Mouse (Mus musculus) hindbrain, embryonic 10.5 days (tissue): ENCODE data around the gene Gm4871. TPM values are rescaled to one million over a fixed set of nuclear protein-coding genes. Genes with fewer than 3 reads are reported as not detected.

Source experiments
- DNase-seq: peaks from one replicate; pipeline ENCODE4 v3.0.0-alpha.2; 2017; ENCODE audit warnings: low spot score
- H3K27ac ChIP-seq: fragments of 300-500 bp; sonication (generic); 2 replicates; pipeline ENCODE4 v1.5.1; 2016; ENCODE audit warnings: mild to moderate bottlenecking, moderate library complexity
- H3K27me3 ChIP-seq: fragments of 300-500 bp; sonication (generic); 2 replicates; pipeline ENCODE4 v1.6.1; 2016; ENCODE audit warnings: mild to moderate bottlenecking; ENCODE audit not compliant: poor library complexity, insufficient read depth, severe bottlenecking
- H3K36me3 ChIP-seq: fragments of 300-500 bp; sonication (generic); 2 replicates; pipeline ENCODE4 v1.6.1; 2016; ENCODE audit warnings: mild to moderate bottlenecking, moderate library complexity
- H3K4me1 ChIP-seq: fragments of 300-500 bp; sonication (generic); replicated peaks from 2 replicates; pipeline ENCODE4 v1.6.1; 2016; ENCODE audit warnings: mild to moderate bottlenecking
- H3K4me3 ChIP-seq: fragments of 300-500 bp; sonication (generic); 2 replicates; pipeline ENCODE4 v1.5.1; 2016; ENCODE audit warnings: mild to moderate bottlenecking, moderate library complexity
- H3K9me3 ChIP-seq: fragments of 300-500 bp; sonication (generic); 2 replicates; pipeline ENCODE4 v1.6.1; 2016; ENCODE audit warnings: mild to moderate bottlenecking, moderate library complexity
- WGBS: fragments of 180-500 bp; shearing (Covaris S2); methylation state at CpG from one replicate; pipeline ENCODE4 v1.1.7; 2016; 5-methylcytosine and 5-hydroxymethylcytosine counted together
- polyA plus RNA-seq: library from polyadenylated mRNA; unstranded; fragments of >200 nt; fragmentation: Nextera tagmentation; extraction: Ambion mirVana; gene quantifications from 2 replicates; pipeline ENCODE4 v1.2.1, GENCODE M21; 2016

Gm4871 gene
- polyA plus RNA-seq, 1 experiment from 2014 or later: 0.13 TPM

DNA sequence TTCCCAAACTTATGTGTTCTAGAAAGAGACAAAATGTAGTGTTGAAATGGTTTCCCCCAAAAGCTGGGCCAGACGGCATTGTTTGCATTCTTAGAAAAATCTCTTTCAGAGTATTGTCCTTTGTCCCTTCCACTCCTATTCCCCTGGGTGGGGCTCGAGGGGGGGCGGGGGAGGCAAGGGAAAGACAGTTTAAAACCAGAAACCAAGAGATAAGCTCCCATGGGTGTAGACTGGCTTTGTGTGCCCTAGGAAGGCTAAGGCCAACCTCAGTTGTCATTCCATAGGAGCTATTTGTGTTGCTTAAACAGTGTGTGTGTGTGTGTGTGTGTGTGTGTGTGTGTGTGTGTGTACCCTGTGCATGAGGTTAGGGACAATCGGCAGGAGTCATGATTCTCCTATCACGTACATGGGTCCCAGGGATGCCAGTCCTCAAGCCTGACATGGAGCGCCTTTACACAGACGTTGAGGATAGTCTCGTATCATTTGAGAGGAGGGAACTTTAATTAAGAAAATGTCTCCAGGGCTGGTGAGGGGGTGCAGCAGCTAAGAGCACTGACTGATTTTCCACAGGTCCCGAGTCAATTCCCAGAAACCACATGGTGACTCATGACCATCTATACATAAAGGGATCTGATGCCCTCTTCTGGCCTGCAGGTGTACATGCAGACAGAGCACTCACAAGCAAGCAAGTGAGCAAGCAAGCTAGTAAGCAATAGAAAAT is 44.1 kb downstream of the Gm4871 start:
- H3K27me3 ChIP-seq: no peaks in the 10 kb centered on the region
- 53% methylated on average over 9 of the region's 9 CpGs for WGBS
- DNase-seq: peak; percentile 46
- no peaks in the 10 kb centered on the region for H3K36me3 ChIP-seq
- no peaks in the 10 kb centered on the region for H3K4me1 ChIP-seq
- H3K9me3 ChIP-seq: peaks cover 12% of the 10 kb centered on the region
- no peak overlapping the region for H3K27ac ChIP-seq
- H3K4me3 ChIP-seq: no peak overlapping the region

DNA sequence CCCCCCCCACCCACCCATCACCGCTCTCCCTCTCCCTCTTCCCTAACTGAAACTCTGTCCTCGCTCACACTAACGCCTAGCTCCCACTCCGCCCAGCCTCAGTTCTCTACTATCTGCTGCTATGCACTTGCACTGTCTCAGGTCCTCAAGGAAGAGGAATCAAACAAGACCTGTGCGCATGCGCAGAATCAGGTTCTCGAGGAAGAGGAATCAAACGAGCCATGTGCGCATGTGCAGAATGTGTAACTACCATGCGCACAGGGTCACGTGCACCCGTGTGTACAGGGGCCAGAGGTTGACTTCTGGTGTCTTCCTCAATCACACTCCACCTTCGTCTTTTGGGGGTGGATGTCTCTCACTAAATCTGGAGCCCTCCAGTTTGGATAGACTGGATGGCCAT is 45.0 kb downstream of the Gm4871 start:
- WGBS: 88% methylated on average over 13 of the region's 13 CpGs
- Histone ChIP-seq H3K9me3 (peaks cover 20% of the 10 kb centered on the region), H3K4me1 (no peaks in the 10 kb centered on the region), H3K27ac (no peak overlapping the region), H3K4me3 (no peak overlapping the region), H3K27me3 (no peaks in the 10 kb centered on the region), H3K36me3 (no peaks in the 10 kb centered on the region)
- no peak for DNase-seq

DNA sequence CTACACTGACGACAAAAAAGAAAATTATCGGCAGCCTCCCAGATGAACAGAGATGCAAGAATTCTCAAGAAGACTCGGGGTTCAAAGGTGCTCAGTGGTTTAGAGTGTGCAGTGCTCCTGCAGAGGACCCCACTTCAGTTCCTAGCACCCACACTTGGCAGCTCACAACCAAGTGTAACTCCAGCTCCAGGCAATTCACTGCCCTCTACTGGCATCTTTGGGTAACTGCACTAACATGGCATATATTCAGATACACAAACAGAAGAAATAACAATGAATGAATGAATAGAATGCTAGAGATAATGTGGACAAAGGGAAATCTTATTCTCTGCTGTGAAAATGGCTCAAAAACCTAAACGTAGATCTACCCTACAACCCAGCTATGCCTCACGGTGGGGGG is 47.7 kb downstream of the Gm4871 start:
- Histone ChIP-seq H3K9me3 (peaks cover 20% of the 10 kb centered on the region), H3K4me1 (no peaks in the 10 kb centered on the region), H3K27me3 (no peaks in the 10 kb centered on the region), H3K27ac (no peak overlapping the region), H3K36me3 (no peaks in the 10 kb centered on the region), H3K4me3 (no peak overlapping the region)
- no peak for DNase-seq
- 91% methylated on average over 5 of the region's 5 CpGs for WGBS

DNA sequence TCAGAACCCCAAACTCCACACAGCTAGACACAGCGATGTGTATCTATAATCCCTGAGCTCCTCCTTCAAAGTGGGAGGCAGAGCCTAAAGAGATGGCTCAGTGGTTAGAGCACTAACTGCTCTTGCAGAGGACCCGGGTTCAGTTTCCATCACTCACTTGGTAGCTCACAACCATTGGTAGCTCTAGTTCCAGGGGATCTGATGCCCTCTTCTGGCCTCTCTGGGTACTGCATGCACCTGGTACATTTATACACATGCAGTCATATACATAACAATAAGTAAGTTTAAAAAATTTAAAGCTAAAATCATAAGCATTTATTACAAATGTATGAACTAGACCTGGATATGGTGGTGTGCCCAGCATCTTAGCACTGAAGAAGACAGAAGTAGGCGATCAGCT is 49.3 kb downstream of the Gm4871 start:
- no peaks in the 10 kb centered on the region for H3K27me3 ChIP-seq
- H3K4me1 ChIP-seq: no peaks in the 10 kb centered on the region
- DNase-seq: no peak
- no peak overlapping the region for H3K27ac ChIP-seq
- H3K36me3 ChIP-seq: no peaks in the 10 kb centered on the region
- peaks cover 20% of the 10 kb centered on the region for H3K9me3 ChIP-seq
- WGBS: 93% methylated on average over 3 of the region's 3 CpGs
- no peak overlapping the region for H3K4me3 ChIP-seq

Other genes starting within 250 kb of the Gm4871 start
- gene Smurf1, start 66.9 kb downstream of the Gm4871 start, polyA plus RNA-seq: 14.7 and 17.5 TPM in 2 replicates
- gene 1700018F24Rik, start 10.2 kb upstream of the Gm4871 start, polyA plus RNA-seq: not detected in 2 replicates
- gene Arpc1a, start 51.1 kb upstream of the Gm4871 start, polyA plus RNA-seq: 145 and 159 TPM in 2 replicates
- not detected in 2 replicates for gene Kpna7, start 51.3 kb upstream of the Gm4871 start, polyA plus RNA-seq
- 107 and 126 TPM in 2 replicates for gene Arpc1b, start 81.5 kb upstream of the Gm4871 start, polyA plus RNA-seq
- 130 and 135 TPM in 2 replicates for gene Pdap1, start 107.5 kb upstream of the Gm4871 start, polyA plus RNA-seq
- gene Bud31, start 107.6 kb upstream of the Gm4871 start, polyA plus RNA-seq: 244 and 266 TPM in 2 replicates
- 19.6 and 21.9 TPM in 2 replicates for gene Ptcd1, start 134.4 kb upstream of the Gm4871 start, polyA plus RNA-seq
- gene Cpsf4, start 134.5 kb upstream of the Gm4871 start, polyA plus RNA-seq: 70.5 and 92.9 TPM in 2 replicates
- 542 and 582 TPM in 2 replicates for gene Atp5j2, start 159.3 kb upstream of the Gm4871 start, polyA plus RNA-seq
- 7.8 and 9.2 TPM in 2 replicates for gene Zkscan14, start 169.1 kb upstream of the Gm4871 start, polyA plus RNA-seq
- 15.2 and 17.2 TPM in 2 replicates for gene Zkscan5, start 171.8 kb upstream of the Gm4871 start, polyA plus RNA-seq
- gene Zfp655, start 199.0 kb upstream of the Gm4871 start, polyA plus RNA-seq: 32.0 and 32.7 TPM in 2 replicates
- gene Zscan25, start 247.7 kb upstream of the Gm4871 start, polyA plus RNA-seq: 0.25 and 0.95 TPM in 2 replicates